Mouse (Mus musculus) left cerebral cortex, postnatal 36 days (tissue): ENCODE data around the gene Tmco3. TPM values are rescaled to one million over a fixed set of nuclear protein-coding genes. Genes with fewer than 3 reads are reported as not detected.
A peak's percentile ranks its signal among the peaks of the same experiment; 100 is the strongest.

Experiments used
- DNase-seq, 2 experiments: peaks; one replicate each; pipeline ENCODE4 v3.0.0; 2021 to 2022; ENCODE audit warnings: low spot score in 2 of 2, mixed read lengths in 1 of 2
- intact Hi-C: fragments of 180-260 bp; cut with DNase I; formaldehyde crosslinking; loops from one replicate; pipeline ENCODE4 v1.15.1; 2025
- total RNA-seq, 2 experiments: library from RNA; stranded (reverse); gene quantifications; 2 replicates each; pipeline ENCODE4 v1.2.3; 2021

The Tmco3 gene
- 10 to 100 TPM; 49.8 to 50.7 TPM for total RNA-seq

DNA sequence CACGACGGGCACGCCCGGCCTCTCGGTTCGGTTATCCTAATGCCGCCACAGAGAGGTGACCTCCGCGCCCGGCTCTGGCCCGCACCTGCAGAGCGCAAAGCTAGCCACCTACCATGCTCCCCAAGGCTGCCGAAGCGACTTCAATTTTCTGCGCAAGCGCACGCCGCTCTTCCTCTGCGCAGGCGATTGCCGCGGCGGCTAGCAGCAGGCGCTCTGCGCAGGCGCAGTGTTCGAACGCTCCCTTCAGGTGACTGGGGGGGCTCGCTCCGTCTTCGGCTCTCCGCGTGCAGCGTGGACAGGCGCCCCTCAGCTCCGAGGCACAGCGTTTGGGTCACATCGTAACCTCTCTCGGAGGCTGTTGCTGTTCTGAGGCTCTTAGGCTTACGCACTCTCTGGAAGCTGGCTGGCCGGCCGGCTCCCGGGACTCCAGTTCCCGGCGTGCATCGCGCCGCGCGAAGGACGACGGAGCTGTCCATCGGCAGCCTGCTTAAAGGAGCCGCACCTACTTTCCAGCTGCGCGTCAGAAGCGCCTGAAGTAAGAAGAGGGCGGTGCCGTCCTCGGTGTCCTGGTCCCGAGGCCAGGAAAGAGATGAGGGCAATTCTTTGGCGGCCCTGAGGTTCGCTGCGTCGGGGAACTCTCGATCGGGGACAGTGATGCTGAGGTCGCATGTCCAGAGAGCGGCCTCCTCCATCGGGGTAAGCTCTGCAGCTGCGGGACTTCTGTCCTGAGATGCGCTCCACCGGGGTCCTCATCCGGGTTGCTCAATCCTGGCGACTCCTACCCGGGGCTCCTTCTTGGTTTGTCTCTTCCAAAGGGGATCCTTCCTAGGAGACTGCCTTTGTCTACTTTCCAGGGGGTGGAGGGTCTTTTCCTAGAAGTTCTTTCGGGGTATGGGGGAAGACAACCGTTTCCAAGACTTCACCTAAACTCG is at the start of gene Tmco3, which contains the start of gene Dcun1d2:
Gene Tmco3 (plus strand): TSS at position 499 of the 932 bp plus-strand sequence.
Gene Dcun1d2 (minus strand): TSS at position 440 of the 932 bp plus-strand sequence.
- intact Hi-C loops = loop anchor here (2.0 kb wide), 1 partner anchor 51 kb away; the partner anchor contains the start of gene Tfdp1
- DNase-seq = peak; percentile 97 to 98

DNA sequence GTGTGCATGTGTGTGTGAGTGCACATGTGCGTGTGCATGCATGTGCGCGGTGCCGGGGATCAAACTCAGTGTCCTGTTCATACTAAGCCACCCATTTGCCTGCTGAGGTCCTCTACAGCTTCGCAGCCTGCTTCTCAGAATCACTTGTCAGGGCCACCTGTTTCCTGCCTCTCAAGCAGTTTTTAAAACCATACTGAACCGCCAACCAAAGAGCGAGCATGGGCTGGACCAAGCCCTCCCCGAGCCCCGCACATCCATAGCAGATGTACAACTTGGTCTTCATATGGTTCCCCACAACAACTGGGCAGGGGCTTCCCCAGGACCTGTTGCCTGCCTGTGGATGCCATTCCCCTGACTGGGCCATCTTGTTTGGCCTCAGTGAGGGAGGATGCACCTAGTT is 47.9 kb upstream of the Tmco3 start:
- intact Hi-C loops = no loop called here
- DNase-seq = no peak

DNA sequence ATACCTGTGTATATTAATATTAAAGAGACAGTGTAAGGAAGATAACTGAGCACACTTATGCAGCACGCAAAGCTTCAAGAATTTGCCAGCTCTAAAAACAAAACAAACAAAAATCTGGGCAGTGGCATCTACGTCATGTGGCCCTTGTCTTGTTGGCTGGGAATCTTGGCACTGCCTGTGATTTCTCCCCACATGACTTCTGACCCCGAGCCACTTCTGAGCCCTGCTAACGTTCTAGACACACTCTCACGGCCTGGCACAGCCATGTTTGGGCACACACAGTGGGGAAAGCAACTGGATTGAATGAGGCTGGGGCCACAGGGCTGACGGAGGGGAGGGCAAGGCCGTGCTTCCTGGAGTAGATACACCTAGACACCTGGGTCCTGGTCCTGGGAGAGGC is 47.3 kb upstream of the Tmco3 start:
- DNase-seq = no peak
- intact Hi-C loops = no loop called here

DNA sequence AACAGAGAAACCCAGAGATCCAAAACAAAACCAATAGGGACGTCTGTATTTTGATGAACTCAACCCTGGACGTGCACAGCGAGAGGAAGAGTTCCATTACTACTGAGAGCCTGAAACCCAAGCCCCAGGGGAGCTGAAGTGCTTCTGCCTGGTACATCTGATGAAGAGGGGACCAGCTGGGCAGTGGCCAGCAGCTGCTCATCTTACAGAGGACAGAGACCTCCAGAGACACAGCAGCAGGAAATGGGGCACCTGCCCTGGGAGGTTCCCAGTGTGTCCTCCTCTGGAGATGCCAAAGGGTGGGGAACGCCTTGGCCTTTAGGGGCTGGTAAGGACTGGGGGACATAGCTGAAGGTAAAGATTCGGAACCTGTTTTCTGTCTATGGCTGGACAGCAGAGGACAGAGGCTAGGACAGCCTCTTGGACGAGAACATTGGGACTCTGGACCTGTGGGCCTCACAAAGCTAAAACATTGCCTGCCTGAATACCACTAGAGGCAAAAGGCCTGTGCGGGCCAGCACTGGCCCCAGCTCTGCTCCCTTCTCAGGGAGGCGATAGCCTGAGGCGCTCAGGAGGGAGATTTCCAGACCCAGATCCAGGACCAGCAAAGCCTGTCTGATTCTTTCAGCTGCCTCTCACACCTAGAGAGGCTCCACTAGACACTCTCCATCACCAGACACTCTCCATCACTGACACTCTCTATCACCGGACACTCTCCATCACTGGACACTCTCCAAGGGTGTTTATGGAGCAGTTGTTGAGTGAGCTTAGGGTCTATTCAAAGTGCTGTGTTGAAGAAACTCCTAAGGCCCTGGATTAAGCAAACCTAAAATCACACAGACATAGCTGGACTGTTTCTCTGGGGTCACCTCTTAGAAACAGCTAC is 44.8 kb upstream of the Tmco3 start:
- DNase-seq = no peak
- intact Hi-C loops = no loop called here

DNA sequence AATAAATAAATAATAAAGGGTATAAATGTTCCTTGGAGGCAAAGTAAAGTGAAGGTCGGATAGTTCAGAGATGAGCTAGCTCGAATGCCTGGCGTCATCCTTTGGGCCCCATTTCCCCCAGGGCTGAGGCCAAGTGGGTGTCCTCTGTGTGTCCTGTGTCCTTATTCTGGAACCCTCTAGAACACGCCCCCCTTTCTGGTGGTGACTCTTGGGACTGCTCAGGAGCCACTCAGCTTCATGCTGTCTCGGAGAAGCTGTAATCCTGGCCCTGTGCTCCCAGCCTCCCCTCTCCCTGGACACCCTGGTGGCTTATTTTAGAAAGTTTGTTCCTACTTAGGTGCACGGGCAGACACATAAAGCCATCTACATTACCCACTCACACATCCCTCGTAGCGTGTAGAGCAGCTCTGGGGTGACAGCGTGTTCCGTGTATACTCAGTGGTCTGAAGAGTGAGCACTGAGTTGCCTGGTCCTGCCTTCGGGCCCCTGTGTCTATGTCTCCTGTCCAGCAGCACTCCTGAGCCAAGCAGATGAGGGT is 43.6 kb upstream of the Tmco3 start:
- intact Hi-C loops = no loop called here
- no peak for DNase-seq

DNA sequence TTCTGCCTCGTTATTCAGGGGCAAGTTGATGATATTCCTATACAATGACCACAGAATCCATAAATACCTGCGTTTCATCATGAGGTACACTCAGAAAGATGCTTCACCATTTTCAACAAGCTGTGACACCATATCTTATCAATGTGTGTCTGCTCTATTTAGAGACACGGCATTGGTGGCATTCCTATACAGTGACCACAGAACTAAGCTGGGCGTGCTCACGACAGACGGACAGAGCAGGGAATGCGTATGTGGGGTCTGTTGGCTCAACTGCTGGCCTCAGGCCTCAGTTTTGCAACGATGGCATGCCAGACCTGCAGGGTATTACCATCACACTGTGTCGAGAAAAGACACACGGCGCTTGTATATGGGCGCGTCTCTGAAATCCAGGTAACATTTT is 35.2 kb upstream of the Tmco3 start:
- no peak for DNase-seq
- intact Hi-C loops = no loop called here

DNA sequence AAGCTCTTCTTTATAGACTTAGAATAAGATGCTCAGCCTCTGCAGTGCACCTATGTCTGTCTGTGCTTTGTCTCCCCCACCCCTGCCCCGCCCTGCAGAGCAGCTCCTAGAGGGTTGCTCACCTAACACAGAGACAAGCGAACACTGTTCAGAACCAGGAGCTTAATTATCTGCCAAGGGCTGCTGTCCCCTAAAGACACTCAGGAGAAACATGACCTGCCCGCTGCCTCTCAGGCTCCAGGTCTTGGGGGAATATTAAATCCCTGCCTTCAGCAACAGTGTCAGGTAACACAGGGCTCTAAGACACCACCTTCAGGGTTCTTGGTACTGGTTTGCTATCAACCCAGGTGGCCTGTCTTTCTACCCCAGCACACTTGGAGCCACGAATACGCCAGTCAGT is 34.6 kb upstream of the Tmco3 start:
- DNase-seq = no peak
- intact Hi-C loops = no loop called here

DNA sequence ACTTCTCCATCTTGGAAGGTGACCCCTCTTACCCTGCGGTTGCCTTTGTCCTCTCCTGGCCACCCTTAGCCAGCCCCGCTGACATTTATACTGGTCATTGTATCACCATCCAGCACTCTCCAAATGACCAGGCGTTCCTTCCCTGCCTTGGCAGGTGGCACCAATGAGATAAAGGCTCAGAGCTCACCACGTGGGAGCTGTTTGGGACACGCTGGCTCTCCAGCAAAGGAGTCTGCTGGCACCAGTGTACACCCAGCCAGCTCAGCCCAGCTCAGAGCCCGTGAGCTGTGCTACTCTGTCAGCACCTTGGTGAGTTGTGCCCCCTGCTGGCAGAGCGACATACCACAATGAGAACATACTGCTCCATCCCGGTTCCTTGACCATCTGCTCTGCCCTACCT is 34.0 kb upstream of the Tmco3 start, which contains the start of gene Adprhl1:
Gene Adprhl1 (minus strand): TSS at position 144 of the 400 bp plus-strand sequence.
- intact Hi-C loops = no loop called here
- DNase-seq = peak; percentile 68 to 77

DNA sequence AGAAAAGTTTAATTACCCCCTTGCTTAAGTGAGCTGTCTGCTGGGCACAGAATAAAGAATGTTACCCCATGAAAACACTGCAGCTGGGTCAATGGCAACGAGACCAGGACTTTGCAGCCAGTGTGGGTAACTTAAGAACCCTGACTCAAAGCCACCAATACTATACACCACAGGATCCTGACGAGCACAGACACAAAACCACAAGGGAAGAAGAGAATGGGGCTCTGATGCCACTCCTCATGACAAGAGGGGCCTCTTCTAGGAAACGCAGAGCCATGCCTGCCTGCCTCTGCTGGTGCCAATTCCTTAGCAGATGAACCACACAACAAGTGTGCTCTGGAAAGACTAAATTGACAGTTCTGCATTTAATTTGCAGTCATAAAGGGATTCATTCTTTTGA is 24.6 kb upstream of the Tmco3 start:
- DNase-seq = no peak
- intact Hi-C loops = no loop called here

DNA sequence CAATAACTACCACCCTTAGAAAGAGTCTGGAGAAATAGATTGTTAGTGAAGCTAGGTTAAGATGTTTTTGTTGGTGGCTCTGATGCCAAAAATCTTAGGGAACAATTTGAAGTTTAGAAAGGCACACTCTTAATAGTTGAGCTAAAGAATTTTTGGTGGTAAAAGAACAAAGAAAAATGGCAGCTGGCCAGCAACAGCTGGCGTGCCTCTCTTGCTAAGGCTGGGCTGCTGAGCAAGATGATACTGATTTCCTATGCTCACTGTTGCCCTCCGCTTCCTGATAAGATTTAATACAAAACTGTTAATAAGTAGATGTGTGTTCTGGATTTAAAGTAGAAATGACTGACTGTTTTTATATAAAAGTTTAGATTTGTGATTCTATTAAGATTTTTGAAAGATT is 20.4 kb upstream of the Tmco3 start:
- intact Hi-C loops = no loop called here
- no peak for DNase-seq

DNA sequence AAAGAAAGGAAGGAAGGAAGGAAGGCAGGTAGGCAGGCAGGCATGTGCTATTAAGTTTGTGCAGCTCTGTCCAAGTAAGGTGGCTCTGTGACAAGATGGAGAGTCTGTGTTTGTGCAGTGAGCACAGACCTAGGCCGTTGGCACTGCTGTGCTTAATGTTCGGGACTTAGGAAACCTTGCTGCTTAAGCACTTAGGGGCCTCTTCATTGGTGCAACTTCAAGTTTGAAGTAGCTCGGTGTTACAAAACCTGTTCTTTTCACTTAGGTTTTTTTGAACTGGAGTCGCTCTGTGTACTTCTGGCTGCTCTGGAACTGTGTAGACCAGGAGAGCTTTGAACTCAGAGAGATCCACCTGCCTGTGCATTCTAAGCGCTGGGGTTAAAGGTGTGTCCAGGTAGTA is 15.2 kb upstream of the Tmco3 start:
- DNase-seq = no peak
- intact Hi-C loops = no loop called here

DNA sequence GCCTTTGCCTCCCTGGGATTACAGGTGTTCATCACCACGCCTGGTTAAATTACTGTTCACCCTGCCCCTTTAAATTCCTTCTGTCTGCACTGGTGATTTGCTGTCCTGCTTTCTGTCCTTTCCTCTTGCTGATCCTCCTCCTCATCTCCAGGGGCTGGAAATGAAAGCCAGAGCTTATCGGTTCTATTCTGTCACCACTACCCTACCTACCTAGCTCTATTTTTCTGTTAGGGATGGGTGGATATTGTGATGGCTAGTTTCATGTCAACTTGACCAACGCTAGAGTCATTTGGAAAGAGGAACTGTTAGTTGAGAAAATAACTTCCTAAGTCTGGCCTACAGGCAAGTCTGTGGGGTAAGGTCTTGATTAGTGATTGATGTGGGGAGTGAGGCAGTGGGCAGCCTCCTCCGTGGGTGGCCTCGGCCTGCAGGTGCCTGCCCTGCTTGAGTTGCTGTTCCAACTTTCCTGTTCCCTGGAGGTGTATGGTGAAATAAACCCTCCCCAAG is 11.0 kb upstream of the Tmco3 start:
- intact Hi-C loops = no loop called here
- no peak for DNase-seq

DNA sequence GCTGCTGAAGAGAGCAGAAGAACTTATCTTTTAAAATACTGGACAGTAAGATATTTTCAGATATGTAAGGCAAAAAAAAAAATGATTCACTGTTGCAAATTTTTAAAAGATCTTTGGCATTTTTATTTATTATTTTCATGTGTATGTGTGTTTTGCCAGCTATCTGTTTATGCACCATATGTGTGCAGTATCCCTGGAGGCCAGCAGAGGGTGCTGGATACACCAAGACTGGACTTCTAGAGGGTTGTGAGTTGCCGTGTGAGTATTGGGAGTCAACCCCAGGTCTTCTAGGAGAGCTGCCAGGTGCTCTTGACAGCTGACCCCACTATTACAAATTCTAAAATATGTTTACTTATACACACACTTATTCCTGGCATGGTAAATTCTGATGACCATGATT is 4.8 kb upstream of the Tmco3 start:
- intact Hi-C loops = no loop called here
- no peak for DNase-seq

DNA sequence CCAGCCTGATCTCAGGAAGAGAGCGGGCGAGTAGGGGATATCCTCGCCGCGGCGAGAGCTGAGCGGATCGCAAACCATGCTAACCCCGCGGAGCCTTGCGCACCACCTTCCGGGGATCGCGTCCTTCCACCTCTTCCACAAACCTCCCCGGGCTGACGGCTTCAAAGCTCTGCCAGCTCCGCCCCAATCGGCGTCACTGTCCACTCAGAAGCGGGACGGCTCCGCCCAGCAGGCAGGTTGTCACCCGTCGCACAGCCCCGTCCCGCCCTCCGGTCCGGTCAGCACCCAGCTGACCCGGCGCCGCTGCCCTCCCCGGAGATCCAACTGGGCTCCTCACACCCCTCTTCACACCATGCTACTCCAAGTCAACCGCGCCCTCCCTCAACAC is 692 bp upstream of the Tmco3 start:
- intact Hi-C loops = no loop called here
- DNase-seq = peak; percentile 77 to 82

DNA sequence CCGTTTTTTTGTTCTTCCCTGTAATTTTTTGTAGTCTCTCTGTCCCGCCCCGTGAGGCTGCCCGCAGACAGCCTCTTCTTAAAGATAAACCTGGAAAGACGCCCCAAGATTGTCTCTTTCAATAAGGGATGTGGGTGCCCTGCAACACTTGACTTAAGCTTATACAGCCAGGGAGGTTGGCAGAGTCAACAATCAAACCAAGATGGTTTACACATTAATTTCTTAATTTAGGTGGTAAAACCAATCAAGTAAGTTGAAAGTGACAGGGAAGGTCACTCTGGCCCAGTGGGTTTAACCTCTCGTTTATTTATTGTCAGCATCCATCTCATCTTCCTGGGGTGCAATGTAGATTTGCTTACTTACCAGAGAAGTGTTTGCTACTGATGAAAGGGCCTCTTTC is 656 bp downstream of the Tmco3 start:
- intact Hi-C loops = loop anchor here (2.0 kb wide), 1 partner anchor 50 kb away; the partner anchor contains the start of gene Tfdp1
- no peak for DNase-seq

DNA sequence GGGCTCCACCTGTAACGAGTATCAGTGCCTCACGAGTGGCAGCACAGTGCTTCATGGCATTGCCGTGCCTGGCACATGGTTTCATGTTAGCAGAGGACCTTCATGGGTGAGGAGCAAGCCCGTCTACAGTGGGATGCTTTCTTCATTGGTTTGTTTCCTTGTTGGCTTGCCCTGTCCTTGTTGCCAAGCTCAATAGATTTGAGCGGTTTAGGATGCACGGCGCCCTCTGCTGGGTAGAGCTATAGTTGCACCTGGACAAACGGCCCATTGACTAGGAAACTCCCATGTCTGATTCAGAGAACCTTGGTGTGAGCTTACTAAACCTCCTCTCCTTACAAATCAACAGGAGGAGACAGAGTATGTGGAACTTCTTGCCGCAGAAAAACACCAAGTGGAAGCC is 4.4 kb downstream of the Tmco3 start:
- peak; percentile 45 to 76 for DNase-seq
- intact Hi-C loops = no loop called here

DNA sequence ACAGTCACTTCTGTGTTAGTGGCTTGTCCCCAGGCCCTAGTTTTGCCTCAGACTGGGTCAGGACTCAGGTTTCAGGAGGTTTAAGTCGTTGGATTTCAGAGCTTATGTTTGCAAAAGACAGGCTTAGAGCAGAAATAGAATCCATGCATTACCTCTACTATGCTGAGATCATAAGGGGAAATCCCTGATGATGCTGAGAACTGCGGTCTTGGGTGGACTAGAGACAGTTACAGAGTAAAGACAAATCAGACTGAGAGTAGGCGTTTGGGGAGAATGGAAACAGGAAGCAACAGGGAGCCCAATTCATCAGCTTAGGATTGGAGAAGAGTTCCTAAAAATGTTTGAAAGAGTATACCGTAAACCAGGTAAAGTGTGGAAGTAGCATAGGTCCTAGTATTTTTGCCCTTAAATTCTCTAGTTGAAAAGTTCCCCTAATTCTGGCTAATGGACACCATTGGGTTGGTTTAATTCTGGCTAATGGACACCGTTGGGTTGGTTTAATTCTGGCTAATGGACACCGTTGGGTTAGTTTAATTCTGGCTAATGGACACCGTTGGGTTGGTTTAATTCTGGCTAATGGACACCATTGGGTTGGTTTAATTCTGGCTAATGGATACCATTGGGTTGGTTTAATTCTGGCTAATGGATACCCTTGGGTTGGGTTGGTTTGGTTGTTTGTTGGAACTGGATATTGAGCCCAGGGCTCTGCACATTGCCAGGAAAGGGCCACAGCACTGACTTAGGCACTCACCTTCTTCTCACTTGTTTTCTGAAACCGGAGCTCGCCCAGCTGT is 5.9 kb downstream of the Tmco3 start:
- intact Hi-C loops = no loop called here

DNA sequence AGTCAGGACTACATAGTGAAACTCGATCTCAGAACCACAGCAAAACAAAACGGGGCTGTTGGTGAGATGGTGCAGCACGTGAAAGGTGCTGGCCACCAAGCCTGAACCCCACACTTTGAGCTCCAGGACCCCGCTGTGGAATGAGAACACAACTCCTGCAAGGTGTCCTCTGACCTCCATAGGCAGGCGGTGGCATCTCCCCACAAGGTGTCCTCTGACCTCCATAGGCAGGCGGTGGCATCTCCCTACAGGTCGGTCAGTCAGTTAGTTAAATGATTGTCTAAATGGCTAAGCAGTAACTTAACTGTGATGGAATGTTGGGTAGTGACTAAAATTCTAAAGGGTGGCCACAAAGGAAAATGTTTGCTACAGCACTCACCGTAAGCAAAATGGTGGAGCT is 11.6 kb downstream of the Tmco3 start:
- intact Hi-C loops = no loop called here
- DNase-seq = no peak

More for the DNA sequence above, 5.9 kb downstream of the Tmco3 start:
- DNase-seq = no peak

DNA sequence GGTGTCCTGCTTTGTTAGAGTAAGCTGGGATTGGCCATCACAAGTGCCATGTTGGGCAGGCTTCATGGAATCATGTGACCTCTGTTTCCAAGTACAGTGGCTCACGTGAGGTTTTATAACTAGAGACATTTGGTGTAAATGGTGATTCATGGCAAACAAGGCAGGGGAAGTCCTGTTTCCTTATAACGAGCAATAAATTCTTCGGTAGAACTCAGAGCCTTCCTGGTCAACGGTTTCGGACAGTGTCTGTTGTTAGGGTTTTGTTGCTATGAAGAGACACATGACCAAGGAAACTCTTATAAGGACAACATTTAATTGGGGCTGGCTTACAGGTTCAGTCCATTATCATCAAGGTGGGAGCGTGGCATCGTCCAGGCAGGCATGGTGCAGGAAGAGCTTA is 13.0 kb downstream of the Tmco3 start:
- intact Hi-C loops = no loop called here
- no peak for DNase-seq
